Mouse (Mus musculus) skeletal muscle tissue, adult 2 months (tissue): ENCODE data around the gene Eno2.

Experiments
- DNase-seq: peaks from one replicate; pipeline ENCODE4 v3.0.0-alpha.2; 2012; ENCODE audit warnings: low read depth, low spot score

The Eno2 gene

DNA sequence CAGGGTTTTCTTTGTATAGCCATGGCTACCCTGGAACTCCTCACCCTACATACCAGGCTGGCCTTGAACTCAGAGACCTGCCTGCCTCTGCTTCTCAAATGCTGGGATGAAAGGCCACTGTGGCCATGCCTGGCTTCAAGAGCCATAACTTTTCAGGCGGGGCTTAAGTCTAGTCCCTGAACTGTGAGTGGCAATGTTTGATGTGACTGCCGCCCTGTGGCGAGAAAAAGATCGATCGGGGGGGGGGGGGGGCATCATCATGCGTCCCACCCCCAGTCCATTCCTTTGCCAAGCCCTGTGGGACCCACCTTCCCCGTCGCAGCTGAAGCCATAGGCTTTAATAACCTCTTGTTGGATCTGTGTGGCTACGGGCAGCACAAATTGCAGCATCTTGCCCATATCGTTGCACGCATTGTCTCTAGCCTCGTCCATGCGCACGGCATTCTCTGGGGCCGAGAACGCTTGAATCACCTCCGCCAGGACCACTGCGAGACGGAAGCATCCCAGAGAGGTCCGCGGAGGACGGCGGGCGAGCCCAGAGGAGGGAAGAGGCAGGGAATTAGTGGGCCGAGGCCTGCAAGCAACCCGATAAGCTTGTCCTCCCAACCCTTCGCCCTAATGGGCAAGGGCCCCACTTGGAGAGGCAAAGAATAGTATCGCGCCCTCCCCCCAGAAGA lies 29.1 kb downstream of the Eno2 start:
- DNase-seq, result peak; percentile 57

DNA sequence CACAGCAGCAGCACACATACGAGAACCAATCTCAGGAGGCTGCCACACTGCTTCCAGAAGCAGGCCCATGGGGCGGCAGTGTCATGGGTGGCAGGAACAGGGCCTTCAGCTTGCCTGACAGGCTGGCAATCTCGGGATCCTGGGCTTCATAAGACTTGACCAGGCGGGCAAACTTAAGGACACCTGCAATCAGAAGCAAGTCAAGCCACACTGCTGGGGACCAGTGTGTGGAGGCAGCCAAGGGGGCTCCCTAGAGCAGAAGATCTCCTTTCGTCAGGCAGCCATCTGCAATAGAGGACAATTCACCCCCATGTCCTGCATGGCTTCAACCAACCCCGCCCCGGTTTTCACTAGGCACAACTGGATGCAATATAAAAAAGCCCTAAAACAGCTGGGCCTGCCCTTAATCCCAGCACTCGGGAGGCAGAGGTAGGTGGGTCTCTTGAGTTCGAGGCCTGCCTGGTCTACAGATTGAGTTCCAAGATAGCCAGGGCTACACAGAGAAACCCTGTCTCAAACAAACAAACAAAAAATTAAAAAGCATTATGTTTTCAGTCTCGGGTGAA lies 30.2 kb downstream of the Eno2 start:
- no peak for DNase-seq

DNA sequence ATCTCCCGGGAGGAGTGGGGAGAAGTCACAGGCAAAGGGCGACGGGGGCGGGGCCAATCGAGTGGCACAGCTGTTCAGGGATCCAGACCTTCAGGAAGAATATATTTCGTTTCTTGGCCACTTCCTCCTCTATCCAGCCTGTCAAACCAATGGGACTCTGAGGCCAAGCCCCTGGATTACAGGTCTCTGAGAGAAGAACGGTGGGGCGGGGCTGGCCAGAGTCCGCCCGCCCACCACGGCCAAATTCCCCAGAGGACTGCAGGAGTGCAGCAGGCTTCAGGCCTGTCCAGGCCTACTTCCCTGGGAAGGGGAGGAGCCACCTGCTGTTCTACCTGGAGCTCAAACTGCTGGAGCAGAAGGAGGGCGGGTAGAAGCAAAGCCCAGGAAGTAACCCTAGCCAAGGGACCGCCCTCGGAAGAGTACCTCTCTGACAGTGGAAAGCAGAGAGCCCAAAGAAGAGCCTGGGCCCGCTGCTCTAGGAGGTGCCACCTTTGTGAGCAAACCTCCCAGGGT lies 30.9 kb downstream of the Eno2 start, which contains the start of gene Ptpn6:
Gene Ptpn6, minus strand, starts transcription at position 204 of the 513 bp plus-strand sequence.
- no peak for DNase-seq

DNA sequence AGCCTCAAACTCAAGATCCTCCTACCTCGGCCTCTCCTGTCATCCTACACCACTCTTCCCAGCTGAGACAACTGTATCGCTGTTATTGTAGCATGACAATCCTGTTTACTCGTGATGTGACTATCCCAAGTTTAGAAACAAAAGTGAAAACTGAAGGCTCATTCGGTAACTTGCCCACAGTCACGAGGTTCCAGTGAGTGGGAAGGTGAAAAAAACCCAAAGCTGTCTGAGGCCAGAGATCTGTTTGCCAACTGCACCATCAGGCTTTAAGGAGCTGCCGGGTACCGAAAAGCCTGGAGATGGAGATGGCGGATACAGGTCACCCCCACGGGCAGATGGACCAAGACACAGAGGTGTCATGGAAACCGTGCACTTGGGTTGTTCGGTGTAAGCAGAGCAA lies 32.4 kb downstream of the Eno2 start:
- no peak for DNase-seq

DNA sequence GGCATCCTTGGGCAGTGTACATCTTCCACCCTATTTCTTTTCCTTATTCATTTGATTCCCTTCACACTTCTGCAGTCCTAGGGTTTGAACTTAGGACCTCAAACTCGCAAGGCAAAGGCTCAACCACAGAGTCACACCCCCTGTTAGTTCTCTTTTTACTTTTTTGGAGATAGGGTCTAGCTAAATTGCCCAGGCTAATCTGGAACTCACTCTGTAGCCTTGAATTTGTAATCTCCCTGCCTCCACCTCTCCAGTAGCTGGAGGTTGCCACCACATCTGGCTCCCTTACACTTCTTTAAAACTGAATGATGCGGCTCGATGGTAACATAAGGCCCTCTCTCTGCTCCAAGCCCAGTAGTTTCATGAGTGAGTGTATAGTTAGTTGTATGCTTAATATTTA lies 35.1 kb downstream of the Eno2 start:
- DNase-seq, result no peak

DNA sequence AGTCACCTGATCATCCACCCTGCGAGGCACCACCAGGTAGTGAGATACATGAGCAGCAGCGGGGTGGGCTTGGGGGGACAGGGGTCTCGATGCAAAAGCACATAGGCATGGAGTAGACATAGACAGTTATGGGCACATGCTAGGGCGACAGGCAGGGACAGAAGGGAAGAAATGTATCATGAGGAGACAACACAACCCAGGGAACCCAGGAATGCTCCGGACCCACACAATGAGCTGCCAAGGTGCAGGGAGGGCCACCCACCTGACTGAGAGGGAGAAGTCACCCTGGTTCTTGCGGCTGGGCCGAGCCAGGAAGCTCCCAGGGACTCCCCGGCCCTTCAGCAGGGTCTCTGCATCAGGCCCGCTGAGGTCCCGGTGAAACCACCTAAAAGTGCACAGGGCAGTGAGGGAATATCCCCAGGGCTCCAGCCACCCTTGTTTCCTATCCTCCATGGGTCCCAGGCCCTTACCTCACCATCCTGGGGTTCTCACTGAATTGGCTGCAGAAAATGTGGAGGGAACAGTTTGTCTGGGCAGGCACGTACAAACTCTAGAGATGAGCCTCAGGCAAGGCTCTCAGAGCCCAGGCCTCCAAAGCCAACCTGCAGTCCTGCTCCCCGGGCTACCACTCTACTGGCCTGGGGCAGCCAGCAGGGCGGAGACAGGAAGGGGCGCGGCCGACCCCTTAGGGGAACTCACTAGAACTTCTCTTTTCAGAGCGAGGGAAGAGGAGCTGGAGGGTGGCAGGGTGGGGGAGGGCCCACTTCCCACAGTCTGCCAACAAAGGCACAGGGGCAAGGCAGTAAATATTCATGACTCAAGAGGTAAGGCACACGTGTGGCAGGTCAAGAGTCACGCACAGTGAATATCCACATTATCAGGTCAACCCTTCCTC lies 36.8 kb downstream of the Eno2 start:
- DNase-seq, result no peak

DNA sequence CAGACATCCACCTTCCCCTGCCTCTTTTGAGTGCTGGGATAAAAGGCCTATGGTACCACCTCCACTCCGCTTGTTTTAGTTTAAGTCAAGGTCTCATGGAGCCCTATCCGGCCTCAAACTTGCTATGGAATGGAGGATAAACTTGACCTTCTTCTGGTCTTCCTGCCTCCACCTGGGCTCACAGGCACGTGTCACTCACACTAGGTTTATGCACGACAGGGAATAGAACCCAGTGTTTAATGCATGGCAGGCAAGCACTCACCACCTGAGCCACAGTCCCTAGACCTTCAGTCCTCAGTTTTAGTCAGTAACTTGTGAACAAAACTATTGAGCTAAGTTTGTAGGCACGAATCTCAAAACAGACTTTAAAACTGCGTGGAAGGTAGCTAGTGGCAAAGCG lies 38.4 kb downstream of the Eno2 start:
- DNase-seq, result no peak

GRCm38 (mm10) chr6:124729850-124730705 lies 39.4 kb downstream of the Eno2 start:
- no peak for DNase-seq

GRCm38 (mm10) chr6:124728621-124729020 lies 40.9 kb downstream of the Eno2 start:
- DNase-seq, result no peak

- no peak for DNase-seq
Measured at GRCm38 (mm10) chr6:124724472-124724871, 45.0 kb downstream of the Eno2 start.

- no peak for DNase-seq
Measured at GRCm38 (mm10) chr6:124723541-124723940, 45.9 kb downstream of the Eno2 start.

DNA sequence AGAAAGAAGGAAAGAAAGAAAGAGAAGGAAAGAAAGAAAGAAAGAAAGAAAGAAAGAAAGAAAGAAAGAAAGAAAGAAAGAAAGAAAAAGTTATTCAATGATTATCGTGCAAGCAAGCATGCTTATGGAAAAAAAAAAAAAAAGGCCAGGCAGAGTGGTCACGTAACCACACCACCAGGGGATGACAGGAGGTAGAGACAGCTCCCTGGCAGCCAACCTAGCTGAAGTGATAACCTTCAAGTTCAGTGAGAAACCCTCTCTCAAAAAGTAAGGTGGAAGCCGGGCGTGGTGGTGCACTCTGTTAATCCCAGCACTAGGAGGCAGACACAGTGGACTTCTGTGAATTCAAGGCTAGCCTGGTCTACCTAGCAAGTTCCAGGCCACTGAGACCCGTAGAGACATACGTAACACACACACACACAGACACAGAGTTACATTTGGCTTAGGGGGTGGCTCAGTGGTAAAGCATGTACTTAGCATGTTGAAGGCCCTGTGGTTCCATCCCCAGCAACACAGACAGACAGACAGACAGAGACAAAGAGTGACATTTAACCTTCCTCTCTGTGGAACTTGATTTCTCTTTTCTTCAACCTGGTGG lies 46.5 kb downstream of the Eno2 start:
- DNase-seq, result no peak

DNA sequence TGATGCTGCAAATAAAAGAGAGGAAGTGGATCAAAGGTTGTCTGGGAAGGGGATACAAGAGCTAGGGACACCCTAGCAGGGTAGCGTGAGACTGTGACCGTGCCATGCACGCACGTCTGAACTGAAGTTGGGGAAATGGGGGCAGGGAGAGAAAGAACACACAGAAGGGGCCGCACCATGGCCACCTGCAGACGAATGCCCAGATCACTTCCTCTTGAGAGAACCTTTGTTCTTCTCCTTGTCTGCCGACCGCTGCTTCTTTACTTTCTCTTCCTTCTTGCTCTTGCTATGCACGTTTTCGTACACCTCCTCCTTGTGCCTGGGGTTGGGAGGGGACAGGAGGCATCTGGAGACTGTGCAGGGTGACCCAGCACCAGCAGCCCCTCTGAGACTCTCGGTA lies 48.6 kb downstream of the Eno2 start:
- DNase-seq, result no peak

- DNase-seq, result no peak
Measured at GRCm38 (mm10) chr6:124719354-124719978, 50.0 kb downstream of the Eno2 start.

DNA sequence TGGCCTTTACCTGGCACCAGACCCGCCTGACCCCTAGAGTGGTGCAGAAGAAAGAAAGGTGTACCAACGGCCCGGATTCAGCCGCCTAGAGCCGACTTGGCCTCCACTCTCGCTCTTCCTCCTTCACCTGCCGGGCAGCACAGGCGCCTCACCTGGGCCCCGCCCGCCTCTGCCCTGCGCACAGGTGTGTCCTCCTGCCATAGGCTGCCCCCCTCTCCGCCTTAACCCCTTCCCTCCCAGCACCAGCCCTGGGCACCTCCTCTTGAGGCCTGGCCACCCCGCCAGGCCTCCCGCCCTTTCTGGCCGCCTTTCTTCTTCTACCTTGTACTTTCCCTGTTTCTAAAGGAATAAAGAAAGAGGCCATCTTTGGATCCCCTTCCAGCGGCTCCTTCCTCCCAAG lies 50.8 kb downstream of the Eno2 start:
- no peak for DNase-seq

DNA sequence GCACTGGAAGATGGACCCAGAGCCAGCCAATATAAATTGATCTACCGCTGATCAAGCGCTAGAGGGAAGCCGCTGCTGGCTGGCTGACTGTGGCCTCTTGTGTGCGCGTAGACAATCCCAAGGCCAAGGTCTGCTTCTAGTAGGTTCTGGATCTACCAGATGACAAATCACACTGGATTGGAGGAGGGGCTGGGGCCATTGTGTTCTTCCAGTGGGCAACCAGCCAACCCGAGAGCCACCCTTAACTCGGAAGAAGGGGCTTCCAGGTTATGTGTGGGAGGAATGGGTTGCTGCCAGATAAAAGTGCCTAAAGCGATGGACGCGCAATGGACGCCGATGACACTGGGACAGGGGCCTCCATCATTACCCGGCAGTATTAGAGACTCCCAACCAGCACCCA lies 51.5 kb downstream of the Eno2 start:
- DNase-seq, result no peak

GRCm38 (mm10) chr6:124716864-124717490 lies 52.5 kb downstream of the Eno2 start:
- DNase-seq, result no peak

DNA sequence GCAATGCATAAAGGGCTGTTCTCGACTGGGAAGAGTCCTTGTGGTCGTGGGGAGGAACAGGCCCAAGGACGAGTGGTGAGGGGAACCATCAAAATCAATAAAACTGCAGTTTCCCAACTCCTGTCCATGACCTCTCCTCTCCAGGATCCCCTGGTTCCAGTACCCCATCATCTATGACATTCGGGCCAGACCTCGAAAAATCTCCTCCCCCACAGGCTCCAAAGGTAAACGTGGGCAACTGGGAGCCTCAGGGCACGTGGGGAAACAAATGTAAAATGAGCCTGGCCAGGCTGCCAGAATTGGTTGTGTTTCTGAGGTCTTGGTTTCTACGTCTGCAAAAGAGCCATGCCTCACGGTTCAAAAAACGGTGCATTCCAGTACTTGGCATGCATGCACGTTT lies 56.6 kb downstream of the Eno2 start:
- no peak for DNase-seq

GRCm38 (mm10) chr6:124711824-124712782 lies 57.4 kb downstream of the Eno2 start, which contains the start of the genes Emg1 and Phb2:
Emg1 (minus strand) TSS chr6:124712178.
Phb2 (plus strand) TSS chr6:124712336.
- DNase-seq, result peak; percentile 97
